Mouse (Mus musculus) natural killer cell, adult 2 months (primary cell): ENCODE data around the gene Paqr7.

ENCODE experiments used
- DNase-seq, 2 experiments: peaks; one replicate each; pipeline ENCODE4 v3.0.0; 2022; ENCODE audit warnings: low spot score in 2 of 2

The Paqr7 gene

DNA sequence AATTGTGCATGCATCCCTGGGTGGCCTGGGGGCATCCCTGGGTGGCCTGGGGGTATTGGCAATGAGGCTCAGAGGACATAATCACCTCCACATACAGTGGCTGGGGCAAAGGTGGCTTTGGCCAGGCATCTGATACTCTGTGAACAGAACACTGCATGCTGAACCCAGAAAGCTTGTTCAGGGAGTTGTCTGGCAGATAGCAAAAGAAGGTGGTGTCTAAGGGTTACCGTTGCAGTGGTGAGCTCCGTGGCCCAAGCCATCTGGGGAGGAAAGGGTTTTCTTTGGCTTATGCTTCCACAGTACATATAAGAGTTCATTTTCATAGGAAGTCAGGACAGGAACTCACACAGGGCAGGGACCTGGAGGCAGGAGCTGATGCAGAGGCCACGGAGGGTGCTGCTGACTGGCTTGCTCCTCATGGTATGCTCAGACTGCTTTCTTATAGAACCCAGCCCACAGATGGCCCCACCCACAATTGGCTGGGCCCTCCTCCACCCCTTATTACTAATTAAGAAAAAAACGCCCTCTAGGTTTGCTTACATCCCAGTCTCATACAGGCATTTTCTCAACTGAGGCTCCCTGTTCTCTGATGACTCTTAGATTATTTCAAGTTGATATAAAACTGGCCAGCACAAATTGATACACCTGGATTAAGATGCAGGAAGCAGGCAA, 7.3 kb downstream of the Paqr7 start:
- no peak for DNase-seq

DNA sequence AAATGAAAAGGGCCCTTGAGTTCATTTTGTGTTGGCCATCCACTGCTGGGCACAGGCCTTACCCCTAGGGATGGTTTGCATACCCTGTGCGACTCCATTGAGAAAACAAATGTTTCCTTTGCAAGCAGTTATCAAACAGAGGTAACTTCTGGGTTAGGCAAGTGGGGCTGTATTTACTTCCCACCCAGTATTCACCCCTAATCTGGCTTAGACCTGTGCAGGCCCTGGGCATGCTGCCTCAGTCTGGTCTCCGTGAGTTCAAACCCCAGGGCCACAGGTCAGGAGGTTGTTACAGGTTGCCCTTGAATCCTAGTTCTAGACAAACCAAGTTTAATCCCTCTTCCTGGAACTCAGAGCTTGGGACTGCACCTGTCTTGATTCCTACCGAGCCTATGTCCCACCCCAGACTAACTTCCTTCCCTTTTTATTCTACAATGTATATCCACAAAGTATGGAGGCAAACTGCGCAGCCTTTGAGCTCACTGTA, 8.8 kb downstream of the Paqr7 start:
- DNase-seq: no peak

DNA sequence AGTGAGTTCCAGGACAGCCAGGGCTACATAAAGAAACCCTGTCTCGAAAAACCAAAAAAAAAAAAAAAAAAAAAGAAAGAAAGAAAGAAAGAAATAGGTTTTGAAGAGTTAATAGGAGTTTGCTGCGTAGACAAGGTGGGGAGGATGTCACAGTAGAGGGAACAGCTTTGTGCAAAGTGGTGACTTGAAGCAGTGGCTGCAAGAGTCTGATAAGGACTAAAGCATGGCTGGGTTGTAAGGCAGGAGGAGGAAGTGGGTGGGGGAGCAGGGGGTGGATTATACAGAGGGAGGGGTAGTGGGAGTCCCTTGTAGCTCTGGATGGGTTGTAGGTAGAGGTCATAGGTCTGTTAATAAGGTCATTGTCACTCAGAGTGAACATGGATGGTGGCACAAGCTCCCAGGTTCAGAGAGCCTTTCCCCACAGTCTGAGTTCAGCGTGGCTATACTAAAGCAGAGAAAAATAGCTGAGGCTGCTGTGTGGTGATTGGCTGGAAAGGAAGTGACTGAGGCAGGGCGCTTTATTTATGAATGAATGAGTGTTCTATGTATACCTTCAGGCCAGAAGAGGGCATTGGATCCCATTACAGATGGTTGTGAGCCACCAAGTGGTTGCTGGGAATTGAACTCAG, 9.6 kb downstream of the Paqr7 start:
- DNase-seq: no peak

DNA sequence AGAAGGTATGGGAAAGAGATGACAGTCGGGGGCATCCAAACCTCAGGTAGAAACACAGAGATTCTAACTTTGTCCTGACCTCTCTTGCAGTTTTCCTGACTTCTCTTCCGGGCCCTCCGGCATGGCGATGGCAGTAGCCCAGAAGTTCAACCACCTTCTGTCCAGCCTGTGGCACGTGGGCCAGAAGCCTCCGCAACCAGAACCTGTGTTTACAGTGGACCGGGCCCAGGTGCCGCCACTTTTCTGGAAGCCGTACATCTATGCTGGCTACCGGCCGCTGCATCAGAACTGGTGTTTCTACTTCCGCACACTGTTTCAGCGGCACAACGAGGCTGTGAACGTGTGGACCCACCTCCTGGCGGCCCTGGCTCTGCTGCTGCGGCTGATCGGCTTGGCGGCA, 10.2 kb downstream of the Paqr7 start:
- DNase-seq: no peak

DNA sequence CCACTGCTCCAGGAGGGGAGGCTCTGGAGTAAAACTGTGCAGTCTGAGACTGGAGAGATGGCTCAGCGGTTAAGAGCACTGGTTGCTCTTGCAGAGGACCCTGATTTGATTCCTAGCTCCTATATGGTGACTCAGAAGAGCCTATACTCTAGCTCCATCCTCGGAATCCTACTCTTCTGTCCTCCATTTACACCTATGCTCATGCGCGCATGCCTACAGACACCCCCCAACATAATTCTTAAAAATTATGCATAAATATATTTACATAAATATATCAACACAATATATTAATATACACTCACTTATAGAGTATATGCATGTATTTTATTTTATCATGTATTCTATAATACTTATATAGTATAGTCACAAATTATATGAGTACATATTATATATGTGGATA, 13.9 kb downstream of the Paqr7 start:
- DNase-seq: no peak

DNA sequence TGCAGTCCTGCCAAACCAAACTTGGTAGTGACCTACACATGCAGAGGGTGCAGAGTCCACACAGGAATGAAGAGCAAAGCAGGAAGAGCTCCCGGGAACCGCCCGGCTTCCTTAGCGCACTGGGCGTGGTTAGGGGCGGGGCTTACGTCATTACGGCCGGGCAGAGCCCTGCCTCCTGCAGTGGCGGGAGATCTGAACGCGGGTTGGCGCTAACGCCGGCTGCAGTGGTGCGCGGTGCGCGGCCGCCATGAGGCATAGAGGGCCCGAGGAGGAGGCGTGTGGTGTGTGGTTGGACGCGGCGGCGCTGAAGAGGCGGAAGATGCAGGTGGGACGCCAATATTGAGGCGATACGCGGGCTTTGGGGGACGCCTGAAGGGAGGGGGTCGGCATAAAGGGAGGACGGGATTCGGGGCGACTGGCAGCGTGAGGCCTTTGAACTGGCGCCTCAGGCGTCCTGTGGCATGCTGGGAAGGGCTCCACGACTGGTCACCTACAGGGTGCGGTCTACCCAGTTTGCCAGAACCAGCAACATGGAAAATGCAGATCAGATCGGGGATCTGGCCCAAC, 14.4 kb downstream of the Paqr7 start, which contains the start of gene Aunip:
Gene Aunip (plus strand): TSS at position 155 of the 567 bp plus-strand sequence.
- peak; percentile 68 to 70 for DNase-seq

DNA sequence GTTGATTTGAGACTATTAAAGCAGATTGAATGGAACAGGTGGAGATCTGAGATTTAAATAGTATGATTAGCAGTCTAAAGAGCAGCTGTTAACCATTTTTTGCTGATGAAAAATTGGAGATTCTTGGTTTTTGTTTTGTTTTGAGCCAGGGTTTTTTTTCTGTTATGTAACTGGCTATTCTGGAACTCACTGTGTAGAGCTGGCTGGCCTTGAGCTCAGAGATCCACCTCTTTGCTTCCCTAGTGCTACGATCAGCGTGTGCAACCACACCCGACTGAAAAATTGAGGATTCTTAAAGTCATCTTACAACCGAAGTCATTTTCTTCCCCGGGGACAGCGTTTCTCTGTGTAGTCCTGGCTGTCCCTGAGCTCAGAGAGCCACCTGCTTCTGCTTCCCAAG, 15.2 kb downstream of the Paqr7 start:
- no peak for DNase-seq

DNA sequence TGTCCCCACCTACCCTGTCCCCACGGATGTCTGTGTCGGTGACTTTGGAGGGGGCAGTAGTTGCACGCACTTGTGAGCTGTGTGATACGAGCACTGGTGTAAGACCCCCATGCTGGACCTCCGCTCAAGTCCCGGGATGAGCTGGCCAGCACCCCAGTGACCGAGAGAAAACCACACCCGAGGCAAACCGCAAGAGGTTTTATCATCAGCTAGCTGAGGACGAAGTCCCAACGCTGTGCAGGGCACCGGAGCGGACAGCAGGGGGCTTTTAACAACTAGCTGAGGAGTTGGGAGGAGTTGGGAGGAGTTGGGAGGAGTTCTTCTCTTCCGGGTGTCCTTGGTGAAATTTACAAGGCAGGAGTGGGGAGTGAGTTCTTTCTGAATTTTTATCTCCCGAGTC, 16.3 kb downstream of the Paqr7 start:
- DNase-seq: peak; percentile 29 to 49

DNA sequence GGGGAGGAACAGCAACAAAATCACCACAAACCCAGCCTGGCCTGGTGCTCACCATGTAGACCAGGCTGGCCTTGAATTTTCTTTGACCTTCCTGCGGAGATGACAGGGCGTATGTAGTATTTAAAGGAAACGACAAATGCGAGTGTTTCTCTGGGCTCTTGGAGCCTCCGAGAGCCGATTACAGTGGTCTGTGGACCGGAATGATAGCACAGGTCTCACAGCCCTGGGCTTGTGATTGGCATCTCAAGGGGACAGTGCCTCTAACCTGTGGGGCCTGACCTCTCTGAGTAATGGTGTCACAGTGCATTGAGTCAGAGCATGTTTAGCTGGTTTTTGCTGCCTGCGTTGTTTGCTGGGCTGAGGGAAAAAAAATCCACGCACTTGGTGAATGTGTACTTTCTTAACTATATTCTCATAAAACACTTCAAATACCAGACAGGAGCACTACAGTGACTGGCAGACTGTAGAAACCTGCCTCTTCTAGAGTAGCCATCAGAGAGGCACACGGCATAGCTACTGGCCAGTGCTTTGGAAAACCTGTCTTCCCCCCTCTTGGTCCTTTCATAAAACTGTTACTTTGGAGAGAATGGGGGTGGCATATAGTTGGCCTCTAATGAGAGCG, 17.9 kb downstream of the Paqr7 start:
- no peak for DNase-seq

DNA sequence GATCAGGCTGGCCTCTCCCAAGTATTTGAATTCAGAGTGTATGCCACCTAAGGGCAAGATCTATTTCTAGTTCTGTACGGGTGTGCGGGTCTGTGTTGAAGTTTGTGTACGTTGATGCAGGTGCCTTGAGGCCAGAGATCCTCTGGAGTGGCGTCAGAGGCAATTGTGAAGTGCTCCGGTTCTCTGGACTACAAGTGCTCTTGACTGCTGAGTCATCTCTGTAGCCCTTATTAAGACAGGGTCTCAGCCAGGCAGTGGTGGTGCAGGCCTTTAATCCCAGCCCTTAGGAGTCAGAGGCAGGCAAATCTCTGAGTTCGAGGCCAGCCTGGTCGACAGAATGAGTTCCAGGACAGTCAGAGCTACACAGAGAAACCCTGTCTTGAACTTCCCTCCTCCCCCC, 19.1 kb downstream of the Paqr7 start:
- DNase-seq: no peak

DNA sequence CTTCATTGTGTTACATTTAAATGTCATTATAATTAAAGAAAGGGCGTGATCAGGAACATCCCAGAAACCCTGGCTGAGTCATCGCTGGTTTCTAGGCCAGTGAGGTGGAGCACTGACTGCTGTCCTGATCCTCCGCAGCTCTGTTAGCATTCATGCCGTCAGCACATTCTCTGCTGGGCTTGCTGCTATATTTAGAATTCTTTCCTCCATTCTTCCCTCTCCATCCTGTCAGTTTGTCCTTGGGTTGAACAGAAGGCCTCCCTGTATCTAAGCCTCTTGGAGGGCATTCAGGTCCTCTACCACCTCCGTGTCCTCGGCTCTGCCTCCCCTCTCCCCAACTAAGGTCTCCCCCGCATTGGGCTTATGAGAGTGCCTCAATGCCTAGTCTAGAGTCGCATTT, 20.5 kb downstream of the Paqr7 start:
- DNase-seq: no peak

DNA sequence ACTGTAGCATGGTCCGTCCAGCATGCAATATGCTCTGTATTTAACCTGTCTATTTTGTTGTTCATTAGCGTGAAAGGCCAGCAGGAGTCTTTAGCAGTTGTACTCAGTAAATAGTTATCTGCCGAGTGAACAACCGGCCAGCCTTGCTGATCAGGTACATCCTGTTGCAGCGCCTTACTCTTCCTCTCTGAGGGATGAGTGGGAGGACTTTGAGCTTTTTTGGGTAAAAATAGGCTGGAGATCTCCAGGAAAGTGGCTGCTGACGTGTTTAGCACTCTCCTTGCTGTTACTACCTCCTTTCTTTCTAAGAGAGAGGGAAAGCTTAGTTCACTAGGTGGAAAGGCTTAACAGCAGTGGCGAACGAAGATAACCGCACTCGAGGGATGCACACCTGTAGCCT, 21.2 kb downstream of the Paqr7 start:
- no peak for DNase-seq

DNA sequence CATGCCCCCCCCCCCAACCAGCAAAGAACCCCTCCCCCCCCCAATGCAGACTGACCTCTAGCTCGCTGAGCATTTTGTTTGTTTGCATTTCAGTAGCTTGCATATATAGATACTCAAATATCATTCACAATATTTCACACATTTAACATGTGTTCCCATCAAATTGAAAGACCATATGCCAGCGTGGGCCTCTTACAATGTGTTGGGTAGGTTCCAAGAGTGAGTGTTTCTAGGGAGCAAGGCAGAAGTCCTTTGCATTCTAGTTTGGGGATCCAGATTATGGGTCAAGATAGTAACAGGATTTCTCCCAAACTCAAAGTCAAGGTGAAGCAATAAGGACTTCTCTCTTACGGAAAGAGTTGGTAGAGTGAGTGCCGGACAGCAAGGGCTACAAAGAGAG, 22.0 kb downstream of the Paqr7 start:
- DNase-seq: no peak

DNA sequence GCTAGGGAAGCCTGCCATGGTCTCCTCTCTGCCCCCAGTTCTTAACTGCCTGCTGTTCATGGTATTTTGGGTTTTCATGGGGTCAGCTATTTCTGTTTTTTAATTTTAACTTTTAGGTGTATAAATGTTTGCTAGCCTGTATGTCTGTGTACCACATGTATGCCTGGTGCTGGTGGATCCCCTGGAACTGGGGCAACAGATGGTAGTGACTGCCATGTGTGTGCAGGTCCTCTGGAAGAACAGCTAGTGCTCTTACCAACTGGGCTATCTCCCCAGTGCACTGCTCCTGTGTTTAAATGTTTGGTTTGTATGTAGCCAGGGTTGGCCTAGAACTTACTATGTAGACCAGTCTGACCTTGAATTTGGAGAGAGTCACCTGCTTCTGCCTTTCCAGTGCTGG, 22.8 kb downstream of the Paqr7 start:
- no peak for DNase-seq

DNA sequence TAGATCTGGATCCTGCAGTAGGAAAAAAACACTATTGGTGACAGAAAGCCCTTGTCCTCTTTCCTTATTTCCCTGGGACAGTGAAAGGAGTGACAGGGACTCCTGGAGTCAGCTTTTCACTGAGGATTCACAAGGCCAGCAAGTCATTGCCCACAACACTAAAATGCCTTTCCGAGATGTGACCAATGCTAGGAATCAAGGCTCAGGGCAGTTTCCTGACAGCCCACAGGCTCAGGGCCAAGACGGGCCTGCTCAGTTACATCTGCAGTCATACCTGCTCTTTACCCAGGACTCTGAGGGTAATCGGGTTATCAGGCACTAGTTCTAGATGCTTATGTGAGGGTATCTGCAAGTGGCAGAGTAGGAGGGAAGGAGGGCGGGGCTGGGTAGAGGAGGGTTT, 26.9 kb downstream of the Paqr7 start:
- DNase-seq: no peak

DNA sequence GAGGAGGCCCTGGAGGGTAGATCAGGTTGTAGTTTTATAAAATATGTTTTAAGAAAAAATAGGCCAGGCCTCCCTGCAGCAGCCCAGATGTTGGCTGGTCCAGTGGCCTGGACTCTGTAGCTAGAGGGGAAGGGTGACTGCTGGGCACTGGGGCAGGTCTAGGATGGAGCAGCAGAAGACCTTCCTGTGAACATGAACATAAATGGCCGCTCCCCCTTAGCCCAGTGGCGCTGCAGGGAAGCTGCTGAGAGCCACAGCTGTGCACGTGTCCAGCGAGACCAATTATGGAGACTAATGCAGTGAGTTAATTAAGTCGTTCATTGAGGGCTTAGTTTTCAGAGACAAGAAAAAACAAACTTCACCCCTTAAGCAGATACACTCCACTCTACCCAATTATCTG, 29.3 kb downstream of the Paqr7 start:
- DNase-seq: no peak

DNA sequence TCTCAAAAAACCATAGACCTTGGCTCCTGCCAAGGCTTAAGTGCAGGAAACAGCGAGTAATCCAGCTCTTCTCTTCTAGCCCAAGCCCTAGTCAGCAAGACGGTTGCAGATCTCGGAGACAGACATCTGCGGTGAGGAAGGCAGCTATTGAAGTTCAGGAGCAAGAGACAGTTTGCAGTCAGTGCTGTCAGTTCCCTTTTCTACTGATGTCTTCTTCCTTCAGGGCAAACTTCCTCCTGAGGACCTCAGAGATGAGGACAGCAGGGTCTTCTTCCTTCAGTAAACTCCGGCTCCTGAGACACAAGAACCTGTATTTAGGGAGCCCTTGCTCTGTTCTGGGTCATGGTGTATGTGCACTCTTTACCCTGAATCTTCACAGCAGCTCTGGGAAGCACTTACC, 29.7 kb downstream of the Paqr7 start:
- DNase-seq: no peak

DNA sequence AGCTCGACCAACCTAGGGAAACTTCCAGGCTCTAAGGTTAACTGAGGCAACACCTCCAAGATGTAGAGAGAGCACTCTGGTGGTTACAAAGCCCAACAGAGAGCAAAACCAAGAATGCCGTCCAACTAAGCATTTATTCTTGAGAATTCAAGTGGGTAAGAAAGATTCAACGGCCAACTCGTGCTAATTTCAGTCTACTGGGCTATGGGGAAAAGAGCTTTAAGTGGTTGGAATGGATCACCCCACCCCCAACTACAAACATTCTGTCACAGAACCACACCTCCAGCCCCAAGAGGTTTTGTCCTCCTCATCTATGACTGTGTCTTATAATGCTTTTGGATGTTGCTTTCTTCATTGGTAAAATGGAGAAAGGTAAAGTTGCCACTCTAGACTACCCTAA, 36.4 kb downstream of the Paqr7 start:
- DNase-seq: no peak

DNA sequence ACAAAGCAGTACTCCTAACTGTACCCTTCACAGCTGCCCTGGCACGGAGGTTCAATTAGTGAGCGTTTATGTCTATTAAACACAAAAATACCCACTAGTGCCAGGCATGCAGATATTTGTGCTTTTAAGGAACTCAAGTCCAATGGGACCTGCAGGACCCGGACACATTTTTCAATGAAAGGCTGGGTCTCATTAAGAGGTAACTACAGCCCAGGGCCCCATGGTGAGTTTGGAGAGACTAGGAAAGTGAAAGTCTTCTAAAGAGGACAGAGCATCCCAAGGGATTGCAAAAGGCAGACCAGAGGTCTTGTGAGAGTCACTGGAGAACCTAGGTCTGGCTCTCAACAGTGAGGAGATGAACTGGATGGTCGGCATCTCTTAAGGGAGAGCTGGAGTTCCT, 36.9 kb downstream of the Paqr7 start:
- DNase-seq: no peak

DNA sequence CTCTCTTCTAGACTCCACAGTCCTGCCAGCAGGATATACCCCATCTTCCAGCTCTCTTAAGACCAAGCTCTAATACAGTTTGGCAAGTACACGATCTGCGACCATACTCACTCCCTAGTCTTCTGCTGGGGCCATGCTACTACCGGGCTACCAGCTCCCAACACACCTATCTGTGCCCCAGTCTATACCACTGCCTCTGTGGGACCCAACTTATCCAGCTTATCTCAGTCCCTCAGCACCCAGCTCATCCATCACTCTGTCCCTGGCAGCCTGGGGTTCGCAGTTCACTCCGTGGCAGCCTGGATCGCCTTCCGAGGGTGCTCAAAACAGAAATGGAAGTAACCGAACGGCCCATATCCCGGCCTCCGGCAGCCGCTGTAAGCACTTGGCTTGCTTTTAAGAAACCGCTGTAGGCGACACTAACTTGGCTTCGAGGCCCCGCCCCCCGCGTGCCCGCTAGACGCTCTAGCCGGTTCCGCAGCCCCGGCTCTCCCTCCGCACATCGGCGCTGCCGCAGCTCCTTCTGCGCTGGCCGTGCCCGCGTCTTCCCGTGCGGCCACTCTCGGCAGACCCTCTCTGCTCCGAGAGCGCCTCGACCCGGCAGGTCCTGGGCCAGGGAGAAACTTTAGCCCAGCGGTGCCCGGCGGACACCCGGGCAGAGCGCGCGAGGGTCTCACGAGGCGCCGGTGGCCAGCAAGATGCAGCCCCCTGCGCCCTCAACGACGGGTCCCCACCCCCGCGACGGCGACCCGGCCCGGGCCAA, 37.8 kb downstream of the Paqr7 start:
- peak; percentile 46 to 63 for DNase-seq

DNA sequence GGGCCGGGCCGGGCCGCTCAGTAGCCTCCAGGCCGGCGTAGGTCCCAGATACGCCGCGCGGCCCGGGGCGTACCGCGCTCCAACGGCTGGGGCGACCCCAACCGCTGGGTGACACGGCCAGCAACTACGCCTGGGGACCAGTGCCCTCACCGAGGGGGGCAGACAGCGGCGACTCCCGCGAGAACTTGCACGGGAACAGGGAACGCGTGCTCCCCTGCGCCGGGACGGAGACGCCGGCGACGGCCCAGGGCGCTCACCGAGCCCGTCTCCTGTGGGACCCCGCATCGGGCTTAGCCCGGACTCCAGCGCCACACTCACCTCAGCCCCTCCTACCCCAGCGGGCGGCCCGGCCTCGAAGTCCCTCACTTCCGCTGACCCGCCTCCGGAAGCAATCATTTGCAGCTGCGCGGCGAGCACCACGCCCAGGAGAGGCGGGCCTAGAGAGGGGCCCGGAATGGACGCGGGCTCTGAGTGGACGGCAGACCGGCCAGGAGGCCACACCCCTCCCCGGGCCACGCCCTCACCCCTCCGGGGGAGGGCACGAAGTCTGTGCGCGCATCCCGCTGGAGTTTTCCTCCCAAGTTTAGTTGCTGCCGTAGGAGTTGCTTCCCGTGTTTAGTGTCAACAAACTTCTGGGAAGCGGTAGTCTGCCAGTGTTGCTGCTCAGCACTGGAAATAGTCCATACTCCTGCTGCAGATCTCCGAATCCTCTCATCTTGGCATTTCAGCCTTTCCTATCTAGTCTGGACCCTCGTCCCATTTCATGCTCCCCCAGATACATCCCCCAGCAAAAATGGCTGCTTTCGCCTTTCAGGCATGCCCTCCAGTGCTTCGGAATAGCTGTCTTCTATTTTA, 38.7 kb downstream of the Paqr7 start, which contains the start of gene Mtfr1l:
Gene Mtfr1l (minus strand): TSS at position 456 of the 855 bp plus-strand sequence.
- peak; percentile 93 to 94 for DNase-seq
